Mouse (Mus musculus) 3T3-L1 (cell line): Measurements from ENCODE around the gene Tbata.

Experiments
- DNase-seq: peaks from one replicate; pipeline ENCODE4 v3.0.0-alpha.2; 2015; ENCODE audit warnings: low read depth, low spot score

Gene Tbata

GRCm38 (mm10) chr10:61171654-61172053 is at the start of gene Tbata:
Gene Tbata (plus strand): TSS chr10:61171954.
- no peak for DNase-seq

- DNase-seq = no peak
These were observed 48.4 kb upstream of the Tbata start for GRCm38 (mm10) chr10:61123276-61123913.

- no peak for DNase-seq
These were observed 47.3 kb upstream of the Tbata start for GRCm38 (mm10) chr10:61124462-61124861.

DNA sequence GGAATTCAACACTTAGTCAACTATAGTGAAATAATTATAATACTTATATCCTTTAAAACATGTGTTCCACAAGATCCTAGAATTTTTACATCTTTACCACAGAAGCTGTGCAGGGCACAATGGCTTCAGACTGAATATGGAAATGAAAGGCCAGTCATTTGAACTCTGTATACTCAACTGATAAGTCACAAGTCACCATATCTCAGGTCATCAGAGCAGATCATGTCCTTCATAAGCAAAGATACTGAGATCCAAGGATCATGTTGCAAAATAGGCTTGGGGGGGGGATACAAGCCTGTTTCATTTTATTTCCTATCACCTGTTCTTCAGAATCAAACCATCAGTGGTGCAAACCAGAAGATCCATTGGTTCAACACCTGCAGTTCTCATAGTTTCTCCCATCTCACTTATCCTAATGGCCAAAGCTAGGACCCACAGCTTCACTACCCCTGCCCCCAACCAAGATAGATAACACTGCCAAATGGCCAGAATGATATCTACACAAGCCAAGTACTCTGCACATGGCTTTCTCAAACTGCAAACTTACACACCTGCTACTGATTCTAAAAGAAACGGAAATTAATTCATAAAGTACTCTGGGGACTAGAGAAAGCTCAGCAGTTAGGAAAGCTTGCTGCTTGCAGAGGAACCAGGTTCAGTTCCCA is 42.9 kb upstream of the Tbata start:
- DNase-seq = no peak

DNA sequence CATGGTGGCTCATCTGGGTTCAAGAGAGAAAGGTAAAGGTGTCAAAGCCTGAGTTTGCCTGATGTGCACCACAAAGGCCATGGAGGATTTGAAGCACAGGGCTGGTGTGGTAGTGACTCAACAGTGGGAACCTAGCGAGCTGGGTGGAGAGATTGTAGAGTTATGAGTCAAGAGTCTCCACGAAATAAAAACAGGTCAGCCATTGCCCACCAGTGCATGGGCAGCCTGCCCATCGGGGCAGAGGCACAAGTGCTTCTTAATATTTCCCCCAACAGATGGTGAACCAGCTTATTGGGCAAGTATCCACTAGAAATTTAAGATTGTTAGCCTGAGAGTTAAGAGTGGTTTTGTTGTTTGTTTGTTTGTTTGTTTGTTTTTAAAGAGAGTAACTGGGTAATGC is 40.8 kb upstream of the Tbata start:
- peak; percentile 91 for DNase-seq

GRCm38 (mm10) chr10:61134041-61134440 is 37.7 kb upstream of the Tbata start:
- DNase-seq = peak; percentile 59

- DNase-seq = no peak
These were observed 36.4 kb upstream of the Tbata start for GRCm38 (mm10) chr10:61135226-61135839.

- no peak for DNase-seq
These were observed 34.2 kb upstream of the Tbata start for GRCm38 (mm10) chr10:61137567-61137966.

DNA sequence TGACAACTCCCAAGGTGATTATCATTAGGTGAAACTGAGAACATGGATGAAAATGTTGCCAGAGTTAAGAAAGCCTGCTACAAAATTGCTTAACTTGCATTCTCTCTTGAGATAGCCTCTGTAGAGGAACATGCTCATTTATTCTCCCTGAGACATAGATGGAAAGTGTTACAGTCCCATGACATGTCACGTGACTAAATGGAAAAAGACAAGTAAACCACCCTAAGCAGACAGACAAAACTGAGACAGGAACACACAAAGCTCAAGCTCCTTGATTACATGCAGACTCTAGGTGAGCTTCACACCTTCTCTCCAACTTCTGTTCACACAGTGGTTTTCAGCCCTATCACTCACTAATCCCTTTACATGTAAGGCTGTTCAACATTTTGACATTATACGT is 28.4 kb upstream of the Tbata start:
- peak; percentile 48 for DNase-seq

DNA sequence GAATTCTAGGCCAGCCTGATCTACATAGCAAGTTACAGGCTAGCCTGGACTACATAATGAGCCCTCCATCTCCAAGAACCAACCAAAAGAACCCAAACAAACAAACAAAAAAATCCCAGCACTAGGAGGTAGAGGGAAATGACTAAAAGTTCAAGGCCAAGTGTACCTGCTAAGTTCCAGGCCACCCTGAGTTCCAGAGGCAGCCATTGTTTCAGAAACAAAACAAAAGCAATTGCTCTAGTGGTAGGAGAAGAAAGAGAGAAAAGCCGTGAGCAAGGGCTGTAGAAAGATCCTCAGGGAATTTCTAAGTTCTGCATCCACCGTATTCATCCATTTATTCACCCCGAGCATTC is 26.0 kb upstream of the Tbata start:
- DNase-seq = no peak

DNA sequence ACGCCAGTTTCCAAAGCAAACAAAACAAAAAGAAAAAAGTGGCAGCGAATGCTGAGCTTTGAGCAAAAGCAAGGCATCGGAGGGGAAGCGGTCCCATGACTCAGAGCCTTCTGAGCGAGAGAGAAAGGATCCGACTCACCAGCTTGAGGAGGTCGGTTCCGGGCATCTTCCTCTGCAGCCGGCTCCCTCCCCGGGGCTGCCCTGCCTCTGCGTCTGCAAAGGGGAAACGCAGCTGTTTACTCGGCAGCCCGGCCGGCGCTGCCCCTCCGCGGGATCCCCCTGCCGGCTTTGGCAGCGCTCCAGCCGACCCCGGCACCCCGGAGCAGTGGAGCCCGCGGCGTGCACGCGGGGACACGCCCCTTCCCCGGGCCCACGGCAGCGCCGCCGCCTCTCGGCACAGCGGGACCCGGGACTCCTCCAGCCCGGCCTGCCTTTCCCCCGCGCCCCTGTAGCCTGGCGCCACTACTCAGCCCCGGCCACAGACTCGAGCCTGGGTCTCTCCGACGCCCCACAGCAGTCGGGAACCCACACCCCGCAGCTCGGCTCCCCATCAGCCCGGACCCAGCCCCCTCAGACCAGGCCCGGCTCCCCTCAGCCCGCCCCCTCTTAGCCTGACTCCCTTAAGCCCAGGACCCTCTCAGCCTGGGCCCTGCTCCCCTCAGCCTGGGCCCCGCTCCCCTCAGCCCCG is 25.5 kb upstream of the Tbata start:
- DNase-seq = peak; percentile 74

GRCm38 (mm10) chr10:61146807-61147156 is 25.0 kb upstream of the Tbata start:
- peak; percentile 27 for DNase-seq

- DNase-seq = peak; percentile 83
These were observed 24.4 kb upstream of the Tbata start, which contains the start of gene Sgpl1 for GRCm38 (mm10) chr10:61147157-61148040. Gene Sgpl1 (minus strand): TSS chr10:61147703.

GRCm38 (mm10) chr10:61149476-61149875 is 22.3 kb upstream of the Tbata start:
- DNase-seq = no peak

DNA sequence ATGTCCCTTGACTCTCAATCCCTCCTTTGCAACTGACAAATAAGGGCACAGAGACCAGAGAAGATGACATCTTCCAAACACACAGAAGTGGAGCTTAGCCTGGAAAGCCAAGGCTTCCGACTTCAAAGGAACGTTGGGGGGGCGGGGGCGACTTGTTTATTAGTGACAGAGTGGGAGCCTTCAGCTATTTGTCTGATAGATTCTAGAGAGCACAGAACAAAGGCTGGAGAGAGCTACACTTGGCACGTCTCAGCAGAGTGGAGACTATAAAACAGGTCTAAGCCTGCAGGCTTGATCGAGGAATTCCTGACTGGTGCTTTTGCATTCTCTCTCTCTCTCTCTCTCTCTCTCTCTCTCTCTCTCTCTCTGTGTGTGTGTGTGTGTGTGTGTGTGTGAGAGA is 21.1 kb upstream of the Tbata start:
- DNase-seq = no peak

DNA sequence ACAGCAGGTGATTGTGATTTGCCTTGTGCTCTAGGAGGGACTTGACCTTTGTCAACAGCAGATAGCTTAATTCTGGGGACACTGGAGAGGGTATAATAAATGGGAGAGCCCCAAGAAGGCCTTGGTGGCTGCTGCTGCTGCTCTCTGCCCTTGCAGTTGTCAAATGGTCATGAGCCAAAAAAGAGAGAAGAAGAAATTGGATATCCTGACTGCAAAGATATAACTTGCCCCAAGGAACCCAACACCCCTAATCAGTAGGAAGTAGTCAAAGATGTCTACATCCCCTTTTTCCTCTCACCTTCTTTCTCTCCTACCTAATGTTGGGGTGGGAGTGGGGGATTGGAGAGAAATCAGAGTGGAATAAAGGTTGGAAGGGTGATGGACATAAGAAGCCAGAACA is 19.6 kb upstream of the Tbata start:
- DNase-seq = no peak

DNA sequence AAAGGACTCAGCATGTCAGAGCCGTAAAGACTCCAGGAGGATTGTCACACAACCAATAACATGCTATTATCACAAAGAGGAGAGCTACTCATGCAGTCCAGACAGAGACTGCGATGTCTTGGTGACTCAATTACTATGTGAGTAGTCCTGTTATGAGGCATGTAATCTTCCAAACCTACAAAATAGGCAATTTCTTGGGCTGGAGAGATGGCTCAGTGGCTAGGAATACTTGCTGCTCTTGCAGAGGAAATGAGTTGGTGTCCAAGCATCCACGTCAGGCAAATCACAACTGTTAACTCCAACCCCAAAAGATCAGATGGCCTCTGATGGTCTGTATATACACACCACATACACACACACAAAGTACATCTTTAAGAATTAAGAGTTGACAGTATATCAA is 16.1 kb upstream of the Tbata start:
- DNase-seq = peak; percentile 95

GRCm38 (mm10) chr10:61156453-61156852 is 15.3 kb upstream of the Tbata start:
- no peak for DNase-seq

DNA sequence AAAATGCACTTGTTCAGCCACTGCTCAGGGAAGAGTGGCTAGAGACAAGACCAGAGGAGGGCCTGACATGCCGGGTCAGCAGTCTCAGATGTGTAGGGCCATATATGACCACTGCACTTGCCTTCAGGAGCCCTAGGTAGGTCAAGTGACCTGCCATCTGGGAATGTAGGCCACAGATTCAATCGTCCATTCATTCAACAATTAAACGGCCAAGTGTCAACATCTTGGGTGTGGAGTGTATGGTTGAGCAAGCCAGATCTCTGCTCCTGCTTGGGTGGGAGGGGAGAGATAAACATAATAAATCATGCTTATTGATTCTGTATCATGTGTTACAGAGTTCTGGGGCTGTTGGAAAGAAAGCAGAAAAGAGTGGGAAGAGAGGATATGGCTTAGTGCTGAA is 13.2 kb upstream of the Tbata start:
- no peak for DNase-seq

DNA sequence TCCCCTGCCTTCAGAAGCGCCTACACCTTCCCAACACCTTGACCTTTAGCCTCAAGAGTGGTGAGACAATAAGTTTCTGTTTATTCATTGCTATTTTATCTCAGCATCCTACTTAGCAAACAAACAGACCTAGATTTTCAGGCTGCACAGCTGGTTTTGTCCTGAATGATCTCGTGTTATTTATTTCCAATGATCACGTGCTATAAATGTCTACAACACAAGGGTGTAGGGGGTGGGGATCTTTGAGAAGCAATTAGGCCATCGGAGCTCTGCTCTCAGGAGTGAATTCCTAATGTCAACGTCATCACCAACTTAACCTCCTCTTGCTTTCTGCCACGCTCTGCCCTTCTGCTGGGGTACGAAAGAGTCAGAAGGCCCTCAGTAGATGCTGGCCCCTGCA is 11.7 kb upstream of the Tbata start:
- no peak for DNase-seq

DNA sequence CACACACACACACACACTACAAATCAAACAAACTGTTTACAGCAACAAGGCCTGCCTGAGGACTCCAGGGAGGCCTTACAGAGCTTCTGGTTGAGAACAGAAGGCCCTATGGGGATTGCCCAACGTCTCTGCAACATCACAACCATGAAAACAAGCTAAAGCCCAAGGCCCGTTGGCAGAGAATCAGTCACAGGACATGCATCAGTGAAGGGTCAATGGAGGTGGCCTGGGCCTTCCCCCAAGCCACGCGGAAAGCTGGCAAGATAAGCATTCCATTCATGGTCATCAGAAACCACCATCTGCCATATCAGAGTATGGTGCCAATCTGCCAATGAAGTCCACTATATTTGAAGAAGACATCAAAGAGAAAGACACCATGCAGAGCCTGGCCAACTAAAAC is 11.1 kb upstream of the Tbata start:
- DNase-seq = peak; percentile 53

- no peak for DNase-seq
These were observed 9.4 kb upstream of the Tbata start for GRCm38 (mm10) chr10:61162366-61162765.
